Mouse (Mus musculus): ENCODE results near the gene Asic1. TPM values are rescaled to one million over a fixed set of nuclear protein-coding genes. Genes with fewer than 3 reads are reported as not detected.

Asic1 gene
- total RNA-seq, 4 experiments from 2014 or later, result 29.0 to 38.6 (median 34.0) TPM

Other genes starting within 250 kb of the Asic1 start
- 10 to 100 TPM; 15.5 to 24.3 (median 19.8) TPM for gene Nckap5l, start 212.6 kb upstream of the Asic1 start, total RNA-seq (2022)
- 1 to 10 TPM; 4.9 to 6.1 (median 5.3) TPM for gene Bcdin3d, start 195.6 kb upstream of the Asic1 start, total RNA-seq (2022)
- 100 to 1,000 TPM; 370 to 420 (median 399) TPM for gene Faim2, start 142.2 kb upstream of the Asic1 start, total RNA-seq (2022)
- under 1 TPM in 1 of 4 experiments, not detected in 3; 0.32 TPM for gene Aqp2, start 91.3 kb upstream of the Asic1 start, total RNA-seq (2022)
- not detected for gene Aqp5, start 79.6 kb upstream of the Asic1 start, total RNA-seq (2022)
- gene Aqp6, start 69.0 kb upstream of the Asic1 start, total RNA-seq (2022), result under 1 TPM in 1 of 4 experiments, not detected in 3; 0.36 TPM
- 1 to 10 TPM; 4.0 to 6.1 (median 4.8) TPM for gene Racgap1, start 18.7 kb upstream of the Asic1 start, total RNA-seq (2022)
- gene Smarcd1, start 31.8 kb downstream of the Asic1 start, total RNA-seq (2022), result 100 to 1,000 TPM; 106 to 125 (median 113) TPM
- gene Gm17349, start 35.1 kb downstream of the Asic1 start, total RNA-seq (2022), result 1 to 10 TPM; 4.6 to 6.4 (median 5.5) TPM
- gene Gpd1, start 47.1 kb downstream of the Asic1 start, total RNA-seq (2022), result 100 to 1,000 TPM; 102 to 138 (median 117) TPM
- gene Cox14, start 55.2 kb downstream of the Asic1 start, total RNA-seq (2022), result 100 to 1,000 TPM; 103 to 125 (median 111) TPM
- gene Cers5, start 102.5 kb downstream of the Asic1 start, total RNA-seq (2022), result 10 to 100 TPM; 24.9 to 34.7 (median 31.4) TPM
- 10 to 100 TPM; 11.0 to 14.6 (median 13.1) TPM for gene Lima1, start 205.1 kb downstream of the Asic1 start, total RNA-seq (2022)